Mouse (Mus musculus) right cerebral cortex, adult 2 months (tissue): ENCODE data around the gene Rps7.

ENCODE experiments used
- DNase-seq, 2 experiments: peaks; one replicate each; pipeline ENCODE4 v3.0.0; 2021 to 2022; ENCODE audit warnings: low spot score in 2 of 2

The Rps7 gene

DNA sequence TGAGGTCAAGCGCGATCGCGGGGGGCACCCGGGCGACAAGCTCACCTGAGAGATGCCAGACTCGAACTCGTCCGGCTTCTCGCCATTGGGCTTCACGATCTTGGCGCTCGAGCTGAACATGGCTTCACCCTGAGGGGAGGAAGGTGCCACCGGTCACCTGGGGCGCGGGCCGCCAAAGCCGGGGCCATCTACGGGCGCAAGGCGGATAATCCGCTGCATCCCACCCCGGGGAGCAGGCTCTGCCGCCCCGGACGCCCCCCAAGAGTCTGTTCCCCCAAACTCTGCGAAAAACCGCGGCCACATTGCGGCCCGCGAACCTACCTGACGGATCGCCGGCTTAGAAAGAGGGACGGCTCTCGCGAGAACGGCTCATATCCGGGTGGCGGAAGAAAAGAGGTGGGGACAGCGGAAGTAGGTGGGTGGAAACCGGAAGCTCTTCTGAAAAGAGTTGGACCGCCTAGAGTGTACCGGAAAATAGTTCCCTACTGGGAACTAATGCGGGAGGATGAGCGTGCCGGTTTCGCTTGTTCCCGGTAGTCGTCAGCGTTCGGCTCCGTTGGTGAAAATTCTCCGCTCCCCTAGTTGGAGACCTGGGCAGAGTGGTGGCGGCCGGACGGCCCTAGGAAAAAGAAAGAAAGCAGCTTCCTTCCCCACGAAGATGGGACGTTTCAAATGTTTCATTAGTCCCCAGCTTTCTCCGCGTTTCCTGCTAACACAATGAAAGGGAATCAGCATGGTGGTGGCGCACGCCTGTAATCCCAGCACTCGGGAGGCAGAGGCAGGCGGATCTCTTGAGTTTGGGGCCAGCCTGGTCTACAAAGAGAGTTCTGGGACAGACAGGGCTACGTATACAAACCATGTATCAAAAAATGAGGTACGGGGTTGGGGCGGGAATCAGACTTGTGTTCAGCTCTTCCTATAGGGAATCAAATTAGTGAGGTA is at the start of gene Rps7:
Rps7 (minus strand) TSS at position 419 of the 942 bp plus-strand sequence.
- DNase-seq, result peak; percentile 93 to 94

DNA sequence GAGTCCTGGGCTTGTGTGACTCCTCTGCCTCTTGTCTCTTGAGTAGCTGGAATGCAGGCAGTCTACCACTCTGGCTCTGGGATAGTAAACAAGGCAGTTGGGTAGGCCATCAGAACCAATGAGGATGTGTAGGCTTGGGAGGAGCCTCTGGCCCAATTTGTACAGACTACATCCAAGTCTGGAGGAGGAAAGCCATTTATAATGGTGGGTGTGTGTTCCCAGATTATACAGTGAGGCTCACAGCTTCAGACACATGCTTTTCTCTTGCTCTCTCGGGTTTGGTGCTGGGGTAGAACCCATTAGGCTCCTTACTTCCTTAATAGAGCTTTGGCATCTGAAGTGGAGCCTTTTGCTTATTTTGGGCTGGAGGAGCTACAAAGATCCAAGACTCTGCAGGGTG is 48.9 kb upstream of the Rps7 start:
- DNase-seq, result no peak

DNA sequence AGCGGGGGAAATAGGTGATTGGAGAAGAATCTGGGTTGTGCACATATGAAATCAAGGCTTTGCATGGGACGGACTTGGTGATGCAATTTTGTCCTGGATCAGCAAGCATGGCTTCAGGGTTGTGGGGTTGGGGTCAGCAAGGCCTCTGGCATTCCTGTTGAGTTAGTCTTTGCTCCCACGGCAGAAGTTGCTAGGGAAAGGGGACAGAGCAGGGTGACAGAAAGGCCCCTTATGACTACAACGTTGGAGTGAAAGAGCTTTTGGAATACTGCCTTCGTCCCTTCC is 40.1 kb upstream of the Rps7 start:
- no peak for DNase-seq

DNA sequence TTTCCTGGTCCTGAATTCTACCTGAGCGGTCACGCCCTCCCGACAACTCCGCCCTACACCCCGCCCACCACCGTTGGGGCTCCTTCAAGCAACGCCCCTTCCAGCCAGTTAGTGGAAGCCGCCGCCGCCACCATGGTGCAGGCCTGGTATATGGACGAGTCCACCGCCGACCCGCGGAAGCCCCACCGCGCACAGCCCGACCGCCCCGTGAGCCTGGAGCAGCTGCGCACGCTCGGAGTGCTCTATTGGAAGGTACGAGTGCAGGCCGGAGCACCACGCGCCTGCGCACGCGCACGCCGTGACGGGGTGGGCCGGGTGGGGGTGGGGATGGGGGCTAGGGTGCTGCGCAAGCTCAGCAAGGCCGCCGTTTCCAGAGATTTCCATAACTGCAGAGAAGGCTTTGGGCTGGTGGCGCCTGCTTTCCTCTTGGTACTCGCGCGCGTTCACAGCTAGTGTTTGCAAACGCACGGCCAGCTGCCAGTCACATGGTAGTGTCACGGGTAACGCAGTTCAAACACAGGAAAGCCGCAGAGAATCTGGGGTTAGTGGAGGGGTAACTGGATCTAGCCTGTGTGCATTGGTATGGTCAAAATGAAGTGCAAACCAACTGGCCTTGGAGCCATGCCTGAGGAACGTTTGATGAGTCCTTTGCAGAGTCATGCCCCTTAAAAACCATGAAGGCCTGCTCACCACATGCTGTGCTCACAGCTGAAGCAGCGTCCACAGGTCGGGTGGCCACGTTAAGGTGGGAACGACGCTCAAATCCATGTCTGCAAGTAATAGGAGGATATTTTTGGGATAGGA is 39.6 kb upstream of the Rps7 start, which contains the start of gene Adi1:
Adi1 (plus strand) TSS at position 111 of the 804 bp plus-strand sequence.
- DNase-seq, result peak; percentile 83 to 87

DNA sequence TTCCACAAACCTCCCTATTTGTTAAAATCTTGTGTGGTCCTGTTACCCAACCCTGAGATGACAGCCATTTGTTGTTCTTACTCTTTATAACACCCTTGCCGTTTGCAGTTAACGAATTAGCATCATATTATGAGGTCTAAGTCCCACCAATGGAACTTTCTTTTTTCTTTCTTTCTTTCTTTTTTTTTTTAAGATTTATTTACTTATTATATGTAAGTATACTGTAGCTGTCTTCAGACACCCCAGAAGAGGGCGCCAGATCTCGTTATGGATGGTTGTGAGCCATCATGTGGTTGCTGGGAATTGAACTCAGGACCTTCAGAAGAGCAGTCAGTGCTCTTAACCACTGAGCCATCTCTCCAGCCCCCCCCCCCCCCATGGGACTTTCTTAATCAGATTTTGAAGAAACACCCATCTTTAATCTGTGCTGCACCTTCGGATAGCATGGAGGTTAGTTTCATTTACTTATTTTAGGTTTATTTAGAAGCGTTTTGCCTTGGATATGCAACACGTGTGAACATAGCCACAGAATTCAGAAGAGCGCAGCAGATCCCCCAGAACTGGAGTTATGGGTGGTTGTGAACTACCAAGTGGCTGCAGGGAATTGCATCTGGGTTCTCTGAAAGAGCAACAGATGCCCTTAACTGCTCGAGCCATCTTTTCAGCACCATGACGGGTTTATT is 38.4 kb upstream of the Rps7 start:
- no peak for DNase-seq

DNA sequence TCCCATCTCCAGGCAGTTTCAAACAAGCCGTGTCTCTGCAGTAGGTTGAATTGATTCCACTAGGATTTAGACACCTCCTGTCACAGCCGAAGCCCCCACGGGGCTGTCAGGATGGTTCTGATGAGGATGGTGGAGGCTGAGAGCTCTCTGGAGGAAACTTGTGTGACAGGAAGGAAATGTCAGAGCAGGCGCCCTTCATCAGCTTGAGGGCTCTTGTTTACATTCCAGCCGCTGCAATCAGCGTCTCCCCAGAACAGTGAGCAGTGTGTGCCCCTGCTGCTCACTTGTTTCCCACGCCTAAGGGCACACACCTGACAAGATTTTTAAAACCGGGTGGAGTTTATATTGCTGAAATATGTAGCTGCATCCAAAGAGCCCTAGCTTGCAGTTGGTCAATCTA is 31.5 kb upstream of the Rps7 start:
- no peak for DNase-seq

DNA sequence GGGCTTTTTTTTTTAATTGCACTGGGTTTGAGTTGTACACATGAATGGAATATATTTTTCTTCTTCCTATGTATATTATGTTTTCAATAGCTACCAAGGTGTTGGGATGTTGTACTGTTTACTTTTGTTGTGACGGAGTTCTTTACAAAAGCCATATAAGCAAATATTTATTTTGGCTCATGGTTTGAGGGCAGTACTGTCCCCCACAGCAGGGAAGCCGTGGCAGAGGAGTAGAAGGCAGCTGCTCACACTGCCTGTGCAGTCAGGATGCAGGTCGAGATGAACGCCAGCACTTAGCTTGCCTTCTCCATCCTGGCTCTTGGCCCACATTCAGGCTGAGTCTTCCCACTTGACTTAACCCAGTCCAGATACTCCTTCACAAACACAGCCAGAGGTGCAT is 31.0 kb upstream of the Rps7 start:
- no peak for DNase-seq

DNA sequence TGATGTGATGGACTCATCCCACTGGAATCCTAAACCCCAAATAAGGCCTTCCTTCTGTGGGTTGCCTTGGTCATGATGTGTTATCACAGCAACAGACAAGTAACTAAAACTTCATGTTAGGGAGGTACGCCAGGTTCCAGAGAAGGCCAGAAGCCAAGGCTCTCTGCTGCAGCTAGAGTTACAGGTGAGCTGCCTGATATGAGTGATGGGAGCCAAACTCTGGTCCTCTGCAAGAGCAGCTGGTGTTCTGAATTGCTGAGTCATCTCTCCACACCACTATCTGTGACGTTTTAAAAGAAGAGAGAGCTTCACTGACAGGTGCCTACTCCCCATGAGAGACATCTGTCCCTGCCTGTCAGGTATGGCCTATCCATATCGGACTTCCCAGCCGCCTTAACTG is 26.9 kb upstream of the Rps7 start:
- no peak for DNase-seq

DNA sequence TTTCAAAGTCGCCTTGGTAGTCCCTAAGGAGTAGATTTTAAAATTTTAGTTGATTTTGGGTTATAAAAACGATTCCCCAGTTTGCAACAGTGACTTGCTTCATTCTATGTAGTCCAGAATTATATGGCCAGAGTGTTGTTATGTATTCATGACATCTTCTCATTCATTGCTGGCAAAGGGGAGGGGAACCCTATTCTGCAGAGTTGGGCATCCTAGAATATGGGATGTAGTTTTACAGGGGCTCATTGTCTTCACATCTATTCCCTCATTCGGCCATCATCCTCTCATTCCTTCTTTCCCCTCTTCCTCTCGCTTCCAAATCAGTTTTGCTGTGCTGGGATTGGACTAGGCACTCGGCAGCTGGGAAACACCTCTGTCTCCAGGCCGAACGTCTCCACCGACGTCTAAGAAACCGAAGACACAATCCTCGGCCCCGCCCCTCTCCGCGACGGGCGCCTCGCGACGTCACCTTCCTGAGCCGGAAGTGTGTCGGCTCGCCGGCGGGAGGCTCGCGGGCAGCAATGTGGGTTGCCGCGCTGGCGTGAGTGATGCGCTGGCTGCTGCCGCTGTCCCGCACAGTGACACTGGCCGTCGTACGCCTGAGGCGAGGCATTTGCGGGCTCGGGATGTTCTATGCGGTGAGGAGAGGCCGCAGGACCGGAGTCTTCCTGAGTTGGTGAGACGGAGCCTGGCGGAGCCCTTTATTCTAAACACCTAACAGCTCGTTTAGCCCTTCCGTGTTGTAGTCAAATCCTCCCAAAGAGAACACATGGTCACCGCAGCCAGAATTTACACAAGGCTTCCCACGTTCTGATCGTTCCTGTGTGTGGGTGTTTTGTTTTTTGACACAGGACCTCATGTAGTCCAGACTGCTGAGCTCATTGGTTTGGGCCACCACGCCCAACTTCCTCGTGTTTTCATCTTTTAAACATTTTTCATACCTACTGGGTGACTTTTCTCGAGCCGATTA is 13.7 kb upstream of the Rps7 start, which contains the start of gene Rnaseh1:
Rnaseh1 (plus strand) TSS at position 462 of the 970 bp plus-strand sequence.
- DNase-seq, result peak; percentile 93 to 94

DNA sequence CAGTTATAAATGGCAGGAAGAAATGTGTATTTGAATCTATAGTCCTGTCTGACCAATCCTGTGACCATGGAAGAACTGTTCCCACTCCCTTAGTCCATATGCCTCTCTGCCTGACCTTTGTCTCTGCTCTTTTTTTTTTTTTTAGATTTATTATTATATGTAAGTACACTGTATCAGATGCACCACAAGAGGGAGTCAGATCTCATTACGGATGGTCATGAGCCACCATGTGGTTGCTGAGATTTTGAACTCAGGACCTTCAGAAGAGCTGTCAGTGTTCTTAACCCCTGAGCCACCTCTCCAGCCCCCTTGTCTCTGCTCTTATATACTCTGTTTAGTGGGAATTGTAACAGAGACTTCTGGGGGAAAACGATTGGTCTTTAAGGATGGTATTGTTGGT is 3.0 kb upstream of the Rps7 start:
- no peak for DNase-seq

DNA sequence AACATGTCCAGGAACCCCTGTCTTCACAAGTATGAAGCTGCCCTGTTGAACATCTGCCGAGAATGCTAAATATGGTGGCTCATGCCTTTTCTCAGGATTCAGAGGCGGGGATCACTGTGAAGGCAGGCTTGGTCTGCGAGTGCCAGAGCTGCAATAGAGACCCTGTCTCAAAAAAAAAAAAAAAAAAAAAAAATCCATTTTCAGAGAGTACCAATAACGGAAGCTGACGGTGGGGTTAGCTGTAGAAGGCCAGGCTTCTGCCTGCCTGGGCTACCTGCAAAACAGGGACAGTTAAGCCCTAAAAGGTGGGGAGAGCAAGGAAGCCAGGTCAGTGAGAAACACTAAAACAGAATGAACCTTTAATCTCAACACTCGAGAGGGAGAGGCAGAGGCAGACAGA is 790 bp upstream of the Rps7 start:
- no peak for DNase-seq

DNA sequence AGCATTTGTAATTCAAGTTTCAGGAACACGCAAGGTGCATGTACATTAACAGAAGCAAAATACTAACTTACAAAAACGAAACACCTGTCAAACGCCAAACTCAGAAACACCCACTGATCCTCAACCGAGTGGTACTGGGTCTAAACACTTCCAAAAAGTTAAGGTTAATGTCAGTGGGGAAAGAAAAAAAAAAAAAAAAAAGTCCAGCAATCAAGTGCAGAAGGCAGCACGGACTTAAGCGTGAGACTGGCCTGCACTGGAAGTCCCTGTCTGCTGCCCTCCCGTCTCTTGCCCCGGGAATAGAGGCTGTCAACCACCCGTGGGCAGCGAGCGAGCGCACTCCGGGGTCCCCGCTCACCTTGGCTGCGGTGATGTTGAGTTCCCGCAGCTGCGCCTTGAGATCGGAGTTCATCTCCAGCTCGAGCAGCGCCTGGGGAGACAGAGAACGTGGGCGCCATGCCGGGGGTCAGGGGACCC is 657 bp downstream of the Rps7 start:
- DNase-seq, result no peak

DNA sequence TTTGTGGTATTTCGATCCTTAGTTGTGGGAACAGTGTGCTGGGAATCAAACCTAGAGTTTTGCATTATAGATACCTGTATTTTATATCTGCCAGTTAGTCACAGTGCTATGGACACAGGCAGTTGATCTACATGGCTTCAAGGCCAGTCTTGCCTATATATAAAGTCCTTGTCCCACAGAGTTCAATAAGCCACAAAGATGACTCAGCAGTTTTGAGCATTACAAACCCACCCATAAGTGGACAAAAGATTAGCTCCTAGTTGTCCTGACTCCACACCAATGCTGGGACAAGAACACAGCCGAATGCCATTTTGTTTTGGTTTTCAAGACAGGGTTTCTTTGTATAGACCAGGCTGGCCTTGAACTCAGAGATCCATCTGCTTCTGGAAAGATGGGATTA is 7.3 kb downstream of the Rps7 start:
- DNase-seq, result no peak

DNA sequence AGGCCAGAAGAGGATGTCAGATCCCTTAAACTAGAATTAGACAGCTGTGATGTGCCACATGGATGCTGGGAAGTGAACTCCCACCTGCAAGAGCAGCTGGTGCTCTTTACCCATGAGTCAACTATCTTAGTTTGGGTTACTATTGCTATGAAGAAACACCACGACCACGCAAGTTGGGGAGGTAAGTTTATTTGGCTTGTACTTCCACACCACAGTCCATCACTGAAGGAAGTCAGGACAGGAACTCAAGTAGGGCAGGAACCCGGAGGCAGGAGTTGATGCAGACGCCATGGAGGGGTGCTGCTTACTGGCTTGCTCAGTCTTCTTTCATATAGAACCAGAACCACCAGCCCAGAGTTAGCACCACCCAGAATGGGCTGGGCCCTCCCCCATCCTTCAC is 8.7 kb downstream of the Rps7 start:
- no peak for DNase-seq

DNA sequence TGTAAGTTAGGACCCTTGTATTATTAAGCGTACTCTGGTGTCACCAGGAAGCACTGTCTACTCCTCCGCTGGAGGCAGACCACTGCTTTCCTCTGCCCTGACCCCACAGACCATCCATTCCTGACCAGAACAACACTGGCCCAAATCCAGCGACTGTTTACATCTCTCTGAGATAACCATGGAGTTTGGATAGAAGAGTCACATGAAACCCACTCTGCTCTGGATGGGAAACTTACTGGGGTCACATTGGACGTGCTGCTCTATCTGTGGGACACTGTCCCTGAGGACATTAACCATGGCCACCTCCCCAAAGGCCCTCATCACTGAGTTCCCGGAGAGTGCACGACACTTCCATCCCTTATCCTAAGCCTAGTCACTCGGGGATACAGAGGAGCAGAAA is 10.3 kb downstream of the Rps7 start:
- no peak for DNase-seq

DNA sequence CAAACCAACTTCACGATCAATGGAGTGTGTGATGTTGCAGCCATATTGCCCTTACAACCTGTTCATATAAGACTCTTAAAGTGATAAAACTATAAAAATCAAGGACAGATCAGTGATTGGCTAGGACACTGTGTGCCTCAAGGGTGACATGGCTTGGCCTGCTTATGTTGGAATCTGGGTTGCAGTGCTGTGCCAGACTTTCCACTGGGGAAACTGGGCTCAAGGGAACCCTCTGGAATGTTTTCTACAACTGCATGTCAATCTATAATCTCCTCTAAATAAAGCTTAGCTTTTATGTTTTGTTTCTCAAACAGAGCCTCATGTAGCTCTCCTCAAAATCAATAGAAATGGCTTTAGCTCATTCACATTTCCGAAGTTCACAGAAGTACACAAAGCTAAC is 11.5 kb downstream of the Rps7 start:
- no peak for DNase-seq

DNA sequence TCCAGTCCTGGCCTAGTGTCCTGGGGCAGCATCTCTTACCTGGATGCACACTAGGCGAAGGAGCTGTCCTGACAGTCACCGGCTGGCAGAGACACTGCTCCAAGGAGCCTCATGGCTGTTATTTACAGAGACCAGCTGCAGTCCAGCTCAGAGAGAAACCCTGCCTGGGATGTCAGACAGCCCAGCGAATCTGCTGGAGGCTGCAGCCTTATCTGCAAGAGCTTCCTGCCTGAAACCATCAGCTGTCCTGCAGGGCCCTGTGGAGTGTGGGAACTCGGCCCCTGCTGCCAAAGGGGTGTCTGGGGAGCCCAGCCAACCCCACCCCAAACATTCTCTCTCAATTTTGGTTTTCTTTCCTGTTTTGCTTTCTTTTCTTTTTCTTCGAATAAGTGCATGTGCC is 12.6 kb downstream of the Rps7 start, which contains the start of gene Colec11:
Colec11 (minus strand) TSS at position 183 of the 400 bp plus-strand sequence.
- no peak for DNase-seq

DNA sequence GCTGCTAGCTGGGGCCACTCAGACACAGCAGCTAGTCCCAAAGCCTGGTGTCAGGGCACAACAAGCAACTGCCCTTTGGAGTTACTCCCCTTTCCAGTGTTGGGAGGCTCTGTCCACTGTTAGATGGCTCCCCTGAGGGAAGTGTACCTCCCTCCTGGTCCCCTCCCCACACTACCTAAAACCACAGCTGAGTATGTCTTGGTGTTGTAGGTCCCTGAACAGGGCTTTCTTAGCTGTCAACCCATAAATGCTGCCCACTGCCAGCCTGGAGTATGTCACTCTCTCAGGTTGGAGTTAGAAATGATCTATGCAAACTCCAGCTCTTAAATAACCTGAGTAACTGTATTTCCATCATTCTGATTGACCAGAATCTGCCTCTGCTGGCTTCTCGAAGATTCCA is 13.1 kb downstream of the Rps7 start:
- no peak for DNase-seq

DNA sequence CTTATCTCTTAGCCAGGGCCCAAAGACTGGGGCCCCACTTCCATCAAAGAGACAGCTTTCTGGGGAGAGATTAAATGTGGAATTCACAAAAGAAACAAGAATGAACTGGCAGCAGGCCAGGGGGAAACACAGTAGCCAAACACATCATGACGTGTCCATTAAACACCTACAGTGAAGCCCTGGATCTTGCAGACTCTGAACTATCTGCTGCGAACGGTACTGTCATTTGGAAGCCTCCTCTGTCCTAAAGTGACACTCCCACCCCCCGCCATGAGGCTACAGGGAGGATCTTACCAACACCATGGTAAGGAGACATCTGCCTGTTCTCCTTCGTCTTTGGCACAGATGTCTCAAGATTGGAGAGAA is 13.6 kb downstream of the Rps7 start:
- DNase-seq, result peak; percentile 38 to 54

DNA sequence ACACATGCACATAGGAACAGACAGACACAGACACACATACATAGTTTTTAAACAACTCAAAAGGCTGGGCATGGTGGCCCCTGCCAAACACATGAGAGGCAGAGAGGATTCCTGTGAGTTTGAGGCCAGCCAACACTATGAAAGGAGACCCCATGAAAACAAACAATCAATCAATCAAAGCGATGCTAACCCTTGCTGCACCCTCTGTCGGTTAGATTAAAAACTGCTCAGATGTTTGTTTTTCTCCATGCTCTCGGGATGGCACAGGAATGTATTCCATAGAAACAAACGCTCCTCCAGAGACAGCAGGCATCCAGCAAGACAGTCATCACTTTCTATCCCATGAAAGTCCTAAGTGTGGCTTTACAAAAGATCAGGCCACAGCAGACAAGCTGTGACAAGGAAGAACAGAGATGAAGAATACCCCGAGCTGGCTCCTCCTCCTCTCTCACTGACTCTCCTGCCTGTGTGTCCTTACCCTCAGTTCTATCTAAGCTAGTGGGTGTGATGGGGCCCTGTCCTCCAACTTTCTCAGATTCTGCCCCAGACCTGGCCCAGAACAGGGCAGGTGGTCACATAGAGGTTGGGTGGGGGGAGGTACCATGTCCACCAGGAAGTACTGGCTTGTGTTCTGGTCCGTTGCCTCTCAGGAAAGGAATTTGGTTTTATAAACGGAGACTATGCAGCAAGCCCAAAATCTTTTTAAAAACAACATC is 14.1 kb downstream of the Rps7 start:
- DNase-seq, result no peak
